Mouse (Mus musculus) adrenal gland, adult 18-20 months (tissue): ENCODE measurements around the gene Ube2d1. TPM values are rescaled to one million over a fixed set of nuclear protein-coding genes. Genes with fewer than 3 reads are reported as not detected.

ENCODE experiments used
- DNase-seq, 2 experiments: peaks; one replicate each; pipeline ENCODE4 v3.0.0; 2021 to 2022; ENCODE audit warnings: low spot score in 2 of 2
- total RNA-seq, 2 experiments: library from RNA; stranded (reverse); gene quantifications; 1 replicate in 1 of 2; 2 replicates in 1 of 2; pipeline ENCODE4 v1.2.3; 2021

Ube2d1 gene
- total RNA-seq, 2 experiments from 2014 or later = 15.2 to 18.3 TPM

DNA sequence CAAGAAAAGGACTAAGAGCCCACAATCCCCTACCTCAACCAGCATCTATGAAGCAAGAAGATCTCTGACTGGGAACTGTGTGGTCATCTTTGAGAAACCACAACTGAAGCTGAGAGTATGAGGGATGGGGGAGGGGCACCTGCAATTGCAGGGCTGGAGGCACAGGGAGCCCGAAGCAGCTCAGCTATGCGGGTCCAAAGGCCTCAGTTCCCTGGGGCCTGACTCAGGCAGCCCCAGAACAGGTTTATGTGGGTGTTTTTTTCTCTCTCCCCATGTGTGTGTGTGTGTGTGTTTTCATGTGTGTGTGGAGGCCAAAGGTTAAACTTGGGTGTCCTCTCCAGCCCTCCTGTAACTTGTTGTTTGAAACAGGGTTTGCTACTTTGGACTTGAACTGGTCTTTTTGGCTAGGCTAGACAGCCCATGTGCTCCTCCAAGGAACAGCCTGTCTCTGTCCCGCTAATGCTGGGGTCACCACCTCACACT is 6.2 kb upstream of the Ube2d1 start:
- no peak for DNase-seq

DNA sequence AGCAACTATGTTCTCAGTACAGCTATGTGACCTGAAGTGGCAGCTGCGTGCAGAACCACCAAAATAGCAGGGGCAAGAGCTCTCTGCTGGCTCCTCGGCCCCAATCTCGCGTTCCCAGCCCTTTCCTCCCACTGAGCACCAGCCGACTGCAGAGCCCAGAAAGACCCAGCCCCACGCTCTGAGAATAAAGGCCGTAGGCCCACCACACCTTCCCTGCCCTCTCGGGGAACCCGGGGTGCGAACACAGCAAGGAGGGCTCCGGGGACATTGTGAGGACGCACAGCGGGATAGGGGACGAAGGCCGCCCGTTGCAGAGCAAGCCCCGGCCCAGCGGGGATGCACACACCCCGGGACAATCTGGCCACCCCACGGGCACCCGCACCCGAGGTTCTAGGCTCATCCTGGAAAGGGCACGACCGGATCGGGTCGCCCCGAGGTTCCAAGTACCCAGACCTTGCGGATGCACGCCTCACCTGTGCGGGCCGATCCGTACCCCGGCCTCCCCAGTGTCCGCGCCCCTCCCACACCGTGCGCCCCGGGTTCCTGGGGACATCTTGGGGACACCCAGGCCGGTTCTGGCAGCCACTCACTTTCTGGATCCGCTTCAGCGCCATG is 444 bp downstream of the Ube2d1 start:
- DNase-seq = no peak

- no peak for DNase-seq
Observed at GRCm38 (mm10) chr10:71284131-71284510, 941 bp downstream of the Ube2d1 start.

DNA sequence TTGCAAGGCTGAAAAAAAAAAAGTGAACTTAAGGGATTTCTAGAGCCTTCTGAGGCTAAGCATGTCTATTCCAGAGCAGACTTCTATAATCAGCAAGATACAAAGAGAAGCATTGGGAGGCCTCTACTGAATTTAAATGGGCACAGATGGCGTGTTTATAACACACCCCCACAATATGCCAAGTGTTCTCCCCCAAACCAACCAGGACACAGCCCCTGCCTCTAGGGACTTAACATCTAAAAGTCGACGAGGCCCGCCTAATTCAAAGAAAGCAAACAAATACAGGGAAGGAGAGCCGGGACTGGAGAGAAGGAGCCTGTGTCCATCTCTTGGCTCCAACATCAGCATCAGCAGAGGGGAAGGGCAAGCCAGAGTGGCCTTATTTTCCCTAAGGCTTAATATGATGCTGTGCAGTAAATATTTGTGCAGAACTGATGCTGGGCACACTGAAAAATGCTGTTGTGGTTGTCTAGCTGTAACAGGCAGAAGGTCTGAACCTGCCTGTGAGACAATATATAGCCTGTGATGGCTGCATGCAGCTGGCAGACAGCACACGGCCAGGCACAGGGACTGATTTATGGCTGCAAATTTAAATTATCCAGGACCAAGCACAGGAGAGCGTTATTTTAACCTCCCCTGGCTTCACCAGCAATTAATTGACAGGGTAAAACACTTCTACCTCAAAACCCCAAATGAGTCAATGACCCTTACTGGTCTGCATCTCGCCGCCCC is 11.9 kb downstream of the Ube2d1 start:
- DNase-seq = no peak

- DNase-seq = no peak
Observed at GRCm38 (mm10) chr10:71267973-71268372, 17.1 kb downstream of the Ube2d1 start.

- no peak for DNase-seq
Observed at GRCm38 (mm10) chr10:71267511-71267910, 17.6 kb downstream of the Ube2d1 start.

DNA sequence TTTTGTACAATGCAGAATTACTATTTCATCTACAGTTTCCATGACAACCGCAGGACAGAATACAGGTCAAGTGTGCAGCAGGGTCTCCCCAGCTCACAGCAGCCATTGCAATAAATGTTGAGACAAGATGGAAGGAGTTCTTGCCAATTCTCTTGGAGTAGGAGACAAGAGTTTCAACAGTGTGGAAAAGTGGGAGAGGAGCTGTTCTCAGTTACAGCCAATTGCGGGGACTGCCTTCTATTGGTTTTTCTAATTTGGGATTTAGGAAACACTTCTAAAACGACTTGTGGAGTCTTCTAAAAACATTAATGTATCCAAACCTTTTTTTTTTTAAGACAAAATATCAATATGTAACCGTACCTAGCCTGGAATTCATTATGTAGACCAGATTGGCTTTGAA is 20.0 kb downstream of the Ube2d1 start:
- no peak for DNase-seq

- no peak for DNase-seq
Observed at GRCm38 (mm10) chr10:71261637-71262036, 23.4 kb downstream of the Ube2d1 start.

DNA sequence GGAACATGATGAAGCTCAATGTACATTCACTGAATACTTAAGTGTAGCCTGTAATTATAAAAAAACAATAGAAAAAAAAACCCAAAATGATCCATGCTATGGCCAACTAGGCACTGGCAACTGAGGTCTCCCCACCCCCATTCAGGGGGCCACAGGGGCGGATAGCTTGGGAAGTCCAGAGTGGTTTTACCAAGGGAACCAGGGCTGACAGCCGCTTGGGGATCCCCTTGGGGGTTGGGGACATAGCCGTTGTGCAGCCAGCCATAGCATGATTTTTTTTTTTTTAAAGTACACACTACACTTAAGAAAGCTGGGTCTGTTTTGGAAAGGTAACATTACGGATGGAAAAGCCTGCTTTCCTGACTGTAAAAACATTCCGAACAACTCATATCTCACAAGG is 26.1 kb downstream of the Ube2d1 start:
- no peak for DNase-seq

DNA sequence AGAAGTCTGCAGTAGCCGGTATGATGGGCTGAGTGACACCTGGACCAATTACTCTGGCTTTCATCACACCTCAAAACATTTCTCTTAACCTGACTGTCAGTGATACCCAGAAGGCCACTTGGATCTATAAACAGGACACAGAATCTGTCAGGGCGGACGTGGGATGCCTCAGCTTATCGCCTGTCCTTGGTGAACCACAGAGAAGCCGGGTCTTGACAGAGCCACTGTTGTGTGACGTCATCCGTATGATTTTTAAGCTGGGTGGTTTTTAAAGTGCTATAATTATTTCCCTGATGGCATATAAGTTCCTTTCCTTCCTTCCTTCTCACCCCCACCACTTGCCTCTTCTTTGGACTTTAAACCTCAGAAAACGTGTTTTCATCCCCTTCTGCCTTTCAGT is 26.5 kb downstream of the Ube2d1 start:
- no peak for DNase-seq

GRCm38 (mm10) chr10:71253147-71253546 is 31.9 kb downstream of the Ube2d1 start:
- no peak for DNase-seq

- DNase-seq = no peak
Observed at GRCm38 (mm10) chr10:71252421-71252820, 32.6 kb downstream of the Ube2d1 start.

DNA sequence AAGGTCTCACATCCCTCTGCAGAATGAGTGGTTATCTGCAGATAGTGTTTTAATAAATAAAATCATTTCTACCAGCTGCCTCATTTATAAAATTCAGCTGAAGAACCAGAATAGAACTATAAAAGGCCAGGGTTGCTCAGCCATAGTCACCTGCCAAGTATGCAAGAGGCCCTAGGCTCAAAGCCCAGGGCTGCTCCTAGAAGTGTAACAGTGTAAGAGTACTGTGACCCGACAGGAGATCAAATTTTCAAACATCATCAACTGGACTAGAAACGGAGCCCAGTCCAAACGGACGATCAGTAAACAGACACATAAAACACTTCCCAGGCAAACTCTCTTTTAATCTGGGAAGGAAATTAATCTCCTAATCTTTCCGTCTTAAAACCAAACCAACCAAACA is 33.2 kb downstream of the Ube2d1 start:
- no peak for DNase-seq

DNA sequence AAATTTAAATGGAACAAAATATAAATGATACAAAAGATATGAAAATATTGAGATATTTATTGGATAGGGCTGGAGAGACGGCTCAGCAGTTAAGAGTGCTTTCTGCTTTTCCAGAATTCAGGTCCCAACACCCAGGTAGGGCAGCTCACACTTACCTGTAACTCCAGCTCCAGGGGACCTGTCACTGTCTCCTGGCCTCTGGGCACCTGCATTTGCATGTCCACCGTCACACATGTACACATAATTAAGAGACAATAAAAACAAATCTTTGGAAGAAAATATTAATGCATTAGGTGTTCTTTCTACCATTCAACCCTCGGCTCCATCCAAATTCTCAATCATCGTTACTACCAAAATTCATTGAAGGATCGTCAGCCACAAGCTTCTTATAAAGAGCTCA is 33.8 kb downstream of the Ube2d1 start:
- no peak for DNase-seq

DNA sequence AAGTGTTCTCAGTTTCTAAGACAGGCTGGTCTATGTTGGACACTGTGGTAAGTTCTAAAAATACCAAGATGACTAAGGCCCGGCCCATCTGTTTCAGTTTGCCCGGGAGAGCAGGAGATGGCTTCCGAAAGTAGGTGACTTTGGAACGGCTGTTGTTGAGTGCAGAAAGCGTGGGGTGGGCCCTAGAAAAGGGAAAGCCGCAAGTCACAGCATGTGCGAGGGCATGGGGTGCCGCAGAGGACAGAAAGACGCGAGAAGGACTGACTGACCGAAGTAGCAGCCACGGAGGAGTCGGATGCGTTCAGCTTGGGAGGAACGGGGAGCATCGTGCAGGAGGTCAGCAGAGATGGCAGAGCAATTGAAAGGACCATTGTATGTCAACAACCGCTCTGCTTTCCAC is 34.6 kb downstream of the Ube2d1 start:
- no peak for DNase-seq

DNA sequence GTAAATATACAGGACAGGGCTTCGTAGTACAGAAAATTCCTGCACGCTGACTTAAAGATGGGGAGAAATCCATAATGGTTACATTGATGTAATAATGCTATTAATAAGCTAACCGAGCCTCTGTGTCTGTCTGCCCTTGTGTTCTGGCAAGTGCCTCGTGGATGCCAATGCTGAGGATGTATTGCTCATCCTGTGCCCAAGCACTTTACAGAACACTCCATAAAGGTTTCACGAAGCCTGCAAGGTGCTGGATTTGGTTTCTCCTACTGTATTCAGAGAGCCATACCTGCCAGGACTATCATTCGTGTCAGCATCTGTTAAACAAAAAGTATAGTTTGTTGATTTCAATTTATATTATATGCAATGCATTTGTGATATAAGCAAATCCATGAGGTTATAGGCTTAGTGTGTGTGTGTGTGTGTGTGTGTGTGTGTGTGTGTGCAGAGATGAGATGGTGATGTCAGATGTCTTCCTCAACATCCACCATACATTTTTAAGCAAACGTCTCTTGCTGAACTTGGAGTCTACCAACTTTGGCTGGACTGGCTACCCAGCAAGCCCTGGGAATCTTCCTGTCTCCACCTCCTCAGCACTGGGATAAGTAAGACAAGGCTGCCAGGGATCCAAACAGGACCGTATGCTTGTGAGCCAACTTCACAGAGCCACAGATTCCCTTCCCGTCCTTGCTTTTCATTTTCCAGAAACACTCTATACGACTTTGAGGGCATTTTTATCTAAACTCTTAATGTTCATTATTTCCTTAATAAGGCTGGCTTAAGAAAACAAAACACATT is 35.8 kb downstream of the Ube2d1 start:
- no peak for DNase-seq

- no peak for DNase-seq
Observed at GRCm38 (mm10) chr10:71246956-71247355, 38.1 kb downstream of the Ube2d1 start.

DNA sequence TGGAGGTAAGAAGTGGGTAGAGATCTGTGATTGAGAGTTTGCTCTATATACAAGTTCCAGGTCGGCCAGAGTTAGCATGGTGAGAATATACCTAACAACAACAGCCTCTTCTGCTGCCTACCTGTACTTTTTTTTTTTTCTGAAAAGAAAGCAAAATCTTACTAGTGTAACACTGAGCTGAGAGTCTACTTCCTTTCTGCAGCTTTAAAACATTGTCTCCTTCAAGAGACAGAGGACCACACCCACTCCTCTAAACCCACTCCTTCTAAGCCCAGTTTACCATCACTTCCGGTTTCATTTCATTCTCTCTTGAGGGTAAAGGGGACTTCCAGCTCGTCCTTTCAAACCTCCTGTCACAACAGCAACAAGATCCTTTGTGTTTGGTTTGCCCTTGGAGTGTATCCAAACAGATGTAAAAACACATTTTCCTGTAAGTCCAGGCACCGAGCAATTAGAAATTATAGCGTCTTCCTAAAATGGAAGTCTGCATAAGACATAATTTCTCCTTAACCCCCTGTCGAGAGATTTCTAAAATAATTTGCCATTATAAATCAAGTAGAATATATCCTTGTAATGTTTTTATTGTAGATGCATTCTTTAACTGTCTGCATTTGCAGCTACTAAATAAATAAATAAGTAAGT is 45.5 kb downstream of the Ube2d1 start:
- no peak for DNase-seq

DNA sequence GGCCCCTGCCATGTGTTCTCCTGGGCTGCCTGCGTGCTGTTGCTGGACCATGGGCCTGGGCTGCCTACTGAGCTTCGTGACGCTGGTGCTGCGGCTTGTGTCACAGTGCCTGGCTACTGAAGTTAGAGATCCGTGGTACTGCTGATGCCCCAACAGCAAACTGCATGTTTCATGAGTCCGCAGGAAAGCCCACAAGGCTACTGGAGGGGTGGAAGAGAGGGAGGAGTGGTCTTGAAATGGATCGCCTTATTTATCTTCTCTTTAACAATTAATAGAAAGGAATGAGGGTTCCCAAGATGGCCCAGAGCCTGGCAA is 46.9 kb downstream of the Ube2d1 start, which contains the start of gene Tfam:
Gene Tfam (minus strand): TSS at position 41 of the 315 bp plus-strand sequence.
- DNase-seq = no peak

DNA sequence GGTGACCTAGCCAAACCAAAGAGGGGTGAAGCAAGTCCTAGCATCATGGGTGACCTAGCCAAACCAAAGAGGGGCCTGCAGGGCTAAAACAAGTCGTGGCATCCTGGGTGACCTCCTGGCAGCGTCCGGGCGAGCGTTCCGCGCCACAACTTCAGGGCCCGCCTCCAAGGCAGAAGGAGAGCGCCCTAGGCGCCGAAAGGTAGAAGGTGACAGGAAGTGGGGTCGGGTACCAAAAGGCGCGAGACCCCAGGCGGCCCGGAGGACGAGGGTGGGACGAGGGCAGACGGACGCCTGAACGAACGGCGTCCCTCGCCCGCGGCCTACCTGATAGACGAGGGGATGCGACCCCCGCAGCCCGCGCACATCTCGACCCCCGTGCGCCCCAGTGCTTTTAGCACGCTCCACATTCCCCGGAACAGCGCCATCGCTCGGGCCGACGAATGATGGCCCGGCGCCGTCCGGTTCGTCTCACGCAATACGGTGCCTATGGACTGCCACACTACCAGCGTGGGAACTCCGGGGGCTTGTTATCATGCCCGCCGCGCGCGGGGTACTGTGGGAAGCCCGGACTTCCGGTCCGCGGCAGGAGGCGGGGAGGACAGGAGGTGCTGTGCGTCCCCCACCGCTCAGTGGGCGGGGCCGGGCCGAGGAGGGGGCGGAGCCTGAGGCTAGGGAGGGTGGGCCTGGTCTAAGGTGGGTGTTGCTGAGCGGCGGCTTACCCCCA is 47.4 kb downstream of the Ube2d1 start:
- DNase-seq = peak; percentile 97 to 98

DNA sequence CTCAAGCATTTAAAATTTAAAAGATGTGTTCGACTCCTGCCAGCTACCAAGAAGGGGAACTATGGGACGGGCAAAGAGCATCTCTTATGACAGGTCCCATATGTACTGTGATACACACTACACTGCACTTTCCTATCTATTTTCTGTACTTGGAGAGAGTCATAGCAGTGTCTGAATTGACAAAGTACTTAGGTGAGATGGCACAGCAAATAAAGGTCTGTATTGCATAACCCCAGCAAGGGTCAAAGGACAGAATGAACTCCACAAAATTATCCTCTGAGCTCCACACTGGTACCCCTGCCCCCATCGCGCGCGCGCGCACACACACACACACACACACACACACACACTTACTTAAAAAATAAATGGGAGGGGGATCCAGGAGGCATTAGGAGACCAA is 51.0 kb downstream of the Ube2d1 start:
- DNase-seq = no peak
